Mouse (Mus musculus): ENCODE results near the gene Pdlim5.

DNA sequence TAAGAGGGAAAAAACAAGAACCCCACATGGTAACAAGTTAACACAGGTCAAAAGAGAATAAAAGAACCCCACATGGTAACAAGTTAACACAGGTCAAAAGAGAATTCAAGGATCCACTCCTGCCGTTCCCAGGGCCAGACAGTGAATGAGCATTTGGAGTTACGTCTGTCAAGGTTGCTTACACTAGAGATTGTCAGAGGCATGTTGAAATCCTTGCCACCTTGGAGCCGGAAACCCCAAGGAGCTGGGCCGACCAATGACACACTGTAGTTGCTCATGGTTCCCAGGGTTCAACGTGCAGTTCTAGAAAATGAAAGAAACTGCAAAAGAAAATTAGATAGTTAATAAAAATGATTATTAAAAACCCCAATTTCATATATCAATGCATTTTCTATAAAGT lies 4.0 kb downstream of the Pdlim5 start:
- TF ChIP-seq CTCF (IDR thresholded peaks at IDR 0.05; ENCODE audit: extremely low read depth, insufficient read depth, insufficient read length, insufficient replicate concordance) (no peak), POLR2A (IDR thresholded peaks at IDR 0.05; ENCODE audit: low read depth, low read length) (no peak)
